Mouse (Mus musculus): ENCODE measurements at regions not wholly inside any gene's neighbourhood (a gene's known extent, or its start where the extent isn't known, plus 50 kb on each side); places are given as distances from the start of the nearest gene placed in this dataset.
"Not testable (repeated sequence)": the region's sequence is repeated elsewhere in the genome, so short reads cannot be mapped to it uniquely, and the experiment has no call there.

DNA sequence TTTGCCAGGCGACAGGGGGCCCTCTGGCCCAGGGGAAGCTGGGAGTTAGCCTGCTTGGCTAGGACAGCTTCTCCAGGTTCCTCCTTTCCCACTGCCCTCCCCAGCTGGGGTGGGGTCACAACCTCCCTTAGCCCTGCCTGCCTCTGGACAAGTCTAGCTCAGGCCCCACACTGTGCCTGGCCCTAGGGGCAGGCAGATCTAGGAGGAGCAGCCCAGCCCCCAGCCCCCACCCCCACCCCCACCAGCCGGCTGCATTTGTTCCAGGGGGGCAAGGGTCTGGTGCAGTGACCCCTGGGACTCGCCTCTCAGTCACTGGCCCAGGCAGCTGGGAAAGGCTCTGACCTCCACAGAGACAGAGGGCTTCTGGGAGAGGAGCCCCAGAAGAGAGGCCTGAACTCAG is 381.9 kb downstream of the Sox9 start:
- no peak for ATAC-seq (replicated peaks; ENCODE audit: low read depth, poor library complexity, severe bottlenecking)

GRCm38 (mm10) chr11:113164510-113164909 is 382.5 kb downstream of the Sox9 start:
- no peak for ATAC-seq (replicated peaks; ENCODE audit: low read depth, poor library complexity, severe bottlenecking)

DNA sequence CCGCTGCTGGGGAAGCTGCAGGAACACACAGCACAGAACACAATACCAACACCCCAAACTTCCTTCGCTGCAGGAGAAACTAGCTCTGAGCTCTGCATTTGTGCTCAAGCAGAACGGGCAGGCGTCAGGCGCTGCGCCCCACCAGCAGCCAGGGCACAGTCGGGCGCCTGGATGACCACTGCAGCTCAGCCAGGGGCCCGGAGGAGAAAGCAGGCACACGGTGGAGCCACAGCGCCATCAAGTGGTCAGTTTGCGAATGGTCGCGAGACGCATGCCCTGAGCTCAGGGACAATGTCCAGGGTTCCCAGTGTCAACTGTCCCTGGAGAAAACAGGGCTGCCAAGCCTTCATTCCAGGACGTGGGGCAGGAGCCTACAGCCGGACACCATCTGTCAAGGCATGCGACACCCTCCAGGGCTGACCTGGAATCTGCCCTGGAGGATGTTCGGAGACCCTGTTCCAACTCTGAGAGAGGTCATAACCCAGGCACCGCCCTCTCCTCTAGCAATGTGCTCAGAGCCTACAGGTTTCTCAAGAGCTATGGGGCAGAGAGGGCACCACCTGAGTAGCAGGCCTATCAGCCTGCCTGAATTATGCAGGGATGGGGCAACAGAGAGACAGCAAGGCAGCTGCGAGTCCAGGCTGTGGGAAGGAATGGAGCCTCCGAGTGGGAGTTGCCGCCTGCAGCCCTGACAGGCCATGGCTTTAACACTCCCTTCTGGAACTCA is 383.2 kb downstream of the Sox9 start:
- peak; percentile 80 for ATAC-seq (replicated peaks; ENCODE audit: low read depth, poor library complexity, severe bottlenecking)

DNA sequence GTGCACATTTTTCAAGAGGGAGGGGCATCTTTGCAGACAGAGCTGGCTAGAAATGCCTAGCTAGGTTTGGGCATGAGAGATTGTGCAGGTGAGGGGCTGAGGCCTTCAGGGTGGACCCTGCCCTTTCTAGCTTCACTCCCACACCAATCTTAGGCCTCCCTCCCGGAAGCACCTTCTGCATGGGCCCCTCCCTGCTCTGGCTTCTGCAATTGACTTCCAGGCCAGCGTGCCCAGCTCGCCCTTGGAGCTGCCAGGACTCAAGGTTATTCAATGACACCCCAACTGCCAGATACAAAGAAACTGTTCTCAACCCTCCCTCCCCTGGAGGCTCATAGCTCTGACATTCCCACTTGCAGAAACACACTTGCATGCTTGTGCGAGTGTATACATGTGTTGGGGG is 384.5 kb downstream of the Sox9 start:
- ATAC-seq (replicated peaks; ENCODE audit: low read depth, poor library complexity, severe bottlenecking): no peak

GRCm38 (mm10) chr11:113172497-113173140 is 390.6 kb downstream of the Sox9 start:
- ATAC-seq (replicated peaks; ENCODE audit: low read depth, poor library complexity, severe bottlenecking): peak; percentile 49

DNA sequence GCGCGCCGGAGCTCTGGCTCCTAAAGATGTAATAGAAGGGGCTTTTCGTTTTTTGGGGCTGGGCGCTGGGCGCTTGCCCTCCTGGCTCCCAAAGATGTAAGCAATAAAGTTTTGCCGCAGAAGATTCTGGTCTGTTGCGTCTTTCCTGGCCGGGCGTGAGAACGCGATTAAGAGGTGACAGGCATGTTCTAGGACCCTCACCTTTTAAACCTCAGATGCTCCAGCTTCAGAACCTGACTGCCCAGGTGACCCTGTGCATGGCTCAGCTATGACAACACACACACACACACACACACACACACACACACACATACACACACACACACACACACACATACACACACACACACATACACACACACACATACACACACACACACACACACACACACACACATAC is 391.3 kb downstream of the Sox9 start:
- not testable (repeated sequence) for ATAC-seq (replicated peaks; ENCODE audit: low read depth, poor library complexity, severe bottlenecking)

DNA sequence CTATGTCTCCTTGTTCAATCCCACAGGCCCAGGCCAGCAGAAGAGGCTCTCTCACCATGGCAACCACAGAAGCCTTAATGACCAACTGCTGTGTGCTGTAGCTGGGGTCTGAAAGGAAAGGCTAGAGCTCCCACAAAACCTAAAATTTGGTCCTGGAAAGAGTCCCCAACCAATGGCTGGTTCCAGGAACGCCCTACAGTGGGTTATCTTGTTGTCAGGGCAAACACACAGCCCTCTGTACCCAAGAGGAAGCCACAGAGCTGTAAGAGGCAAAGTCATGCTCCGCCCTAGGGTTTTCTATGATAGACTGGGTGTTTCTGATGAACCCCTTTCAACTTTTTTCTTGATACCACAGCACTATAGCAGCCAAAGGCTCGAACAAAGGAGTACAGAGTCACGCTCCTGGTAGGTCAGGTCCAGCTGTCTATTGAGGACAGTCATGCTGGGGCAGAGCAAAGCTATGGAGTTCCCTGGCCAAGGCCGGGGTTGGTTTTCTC is 392.0 kb downstream of the Sox9 start:
- ATAC-seq (replicated peaks; ENCODE audit: low read depth, poor library complexity, severe bottlenecking): peak; percentile 86

- no peak for ATAC-seq (replicated peaks; ENCODE audit: low read depth, poor library complexity, severe bottlenecking)
Observed at GRCm38 (mm10) chr11:113175323-113175722, 393.3 kb downstream of the Sox9 start.

DNA sequence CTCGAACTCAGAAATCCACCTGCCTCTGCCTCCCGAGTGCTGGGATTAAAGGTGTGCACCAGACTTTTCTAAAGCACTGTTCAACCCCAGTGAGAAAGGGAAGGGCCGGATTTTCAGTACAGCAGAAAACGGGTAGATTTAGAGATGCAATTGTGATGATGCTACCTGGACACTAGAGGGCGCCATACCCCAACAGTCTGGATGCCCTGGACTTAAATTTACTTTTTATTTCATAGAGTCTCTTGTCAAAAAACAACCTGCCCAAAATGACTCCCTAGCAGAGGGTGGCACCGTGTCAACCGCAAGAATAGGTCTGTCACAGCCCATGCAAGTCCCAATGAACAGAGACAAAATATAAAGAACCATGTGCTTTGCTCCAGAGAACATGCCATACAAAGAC is 394.2 kb downstream of the Sox9 start:
- ATAC-seq (replicated peaks; ENCODE audit: low read depth, poor library complexity, severe bottlenecking): no peak

DNA sequence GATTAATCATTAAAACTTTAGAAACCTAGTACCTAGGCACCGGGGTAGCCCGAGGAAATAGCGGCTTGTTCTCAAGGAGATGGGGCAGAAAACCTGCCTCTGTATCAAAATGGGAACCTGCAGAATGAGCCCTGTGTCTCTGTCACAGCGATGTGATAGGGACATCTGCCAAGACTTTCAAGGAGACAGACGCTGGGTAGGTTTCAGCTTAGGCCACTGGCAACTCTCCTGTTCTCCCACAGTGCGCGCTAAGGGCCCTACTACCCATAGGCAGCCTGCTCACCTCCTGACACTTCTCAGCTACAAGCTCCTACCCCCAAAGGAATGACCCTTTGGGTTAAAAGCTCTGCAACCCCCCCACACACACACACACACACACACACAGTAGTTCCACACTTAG is 396.4 kb downstream of the Sox9 start:
- no peak for ATAC-seq (replicated peaks; ENCODE audit: low read depth, poor library complexity, severe bottlenecking)

DNA sequence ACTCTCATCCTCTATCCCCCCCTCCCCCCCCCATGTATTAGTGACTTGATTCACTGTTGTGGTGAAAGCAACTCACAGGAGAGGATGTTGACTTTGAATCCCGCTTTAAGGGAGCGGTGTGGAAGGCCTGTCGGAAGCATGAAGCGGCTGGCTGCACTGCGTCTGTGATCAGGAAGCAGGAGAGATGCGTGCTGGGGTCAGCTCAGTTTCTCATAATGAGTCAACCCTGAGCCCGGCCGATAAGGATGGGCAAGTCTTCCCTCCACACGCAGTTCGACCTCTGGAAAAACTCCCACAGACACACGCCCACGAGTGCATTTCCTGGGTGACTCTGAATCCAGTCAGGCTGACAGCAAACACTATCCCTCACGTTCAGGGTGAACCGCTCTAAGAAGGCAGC is 398.0 kb downstream of the Sox9 start:
- ATAC-seq (replicated peaks; ENCODE audit: low read depth, poor library complexity, severe bottlenecking): no peak

DNA sequence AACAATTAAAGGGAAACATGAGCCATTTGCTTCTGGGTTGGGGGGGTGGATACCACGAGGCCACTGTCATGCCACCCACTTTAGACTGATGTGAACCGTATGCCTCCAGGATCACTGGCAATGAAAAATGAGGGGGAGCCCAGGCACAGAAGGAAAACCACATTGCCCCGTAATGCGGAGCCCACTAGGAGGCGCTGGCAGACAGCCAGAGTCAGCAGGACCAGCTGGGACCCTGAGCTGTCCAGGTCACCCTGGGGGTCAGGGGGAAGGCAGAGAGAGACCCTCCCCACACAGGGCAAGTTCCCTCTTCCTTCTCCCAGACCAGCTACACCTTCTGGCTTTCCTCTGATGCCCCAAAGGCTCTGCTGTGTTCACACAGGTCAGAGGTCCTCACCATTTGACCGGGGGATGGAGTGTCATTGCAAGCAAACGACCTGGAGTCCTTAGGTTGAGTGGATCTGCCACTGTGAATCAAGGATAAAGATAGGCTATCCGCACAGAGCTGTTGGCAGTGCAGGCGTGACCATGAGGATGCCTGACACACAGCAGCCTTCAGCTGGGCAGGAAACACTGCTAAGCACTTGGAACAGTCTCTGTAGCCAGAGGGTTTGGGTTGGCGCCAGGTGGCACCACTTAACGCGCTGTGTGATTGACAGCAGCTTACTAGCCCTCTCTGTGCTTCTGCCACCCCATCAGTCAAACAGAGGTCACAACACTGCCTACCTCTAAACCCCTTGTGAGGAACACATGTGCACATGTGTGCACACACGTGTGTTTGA is 400.2 kb downstream of the Sox9 start:
- ATAC-seq (replicated peaks; ENCODE audit: low read depth, poor library complexity, severe bottlenecking): no peak

DNA sequence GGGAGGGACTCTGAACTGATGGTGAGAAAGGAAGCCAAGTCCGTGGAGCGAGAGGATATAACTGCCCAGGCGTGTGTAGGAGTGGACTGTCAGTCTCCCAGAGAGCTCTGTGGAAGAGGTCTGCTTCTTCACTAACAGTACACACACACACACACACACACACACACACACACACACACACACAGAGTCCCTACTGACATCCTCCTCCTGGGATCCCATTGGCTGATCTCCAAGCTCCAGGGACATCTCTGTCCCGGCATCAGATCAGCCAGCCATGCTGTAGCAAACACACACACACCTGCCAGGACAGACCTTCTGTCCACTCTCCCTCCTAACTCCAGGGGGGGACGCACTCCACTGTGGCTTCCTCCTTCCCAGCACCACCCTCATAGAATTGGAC is 401.5 kb downstream of the Sox9 start:
- ATAC-seq (replicated peaks; ENCODE audit: low read depth, poor library complexity, severe bottlenecking): no peak

DNA sequence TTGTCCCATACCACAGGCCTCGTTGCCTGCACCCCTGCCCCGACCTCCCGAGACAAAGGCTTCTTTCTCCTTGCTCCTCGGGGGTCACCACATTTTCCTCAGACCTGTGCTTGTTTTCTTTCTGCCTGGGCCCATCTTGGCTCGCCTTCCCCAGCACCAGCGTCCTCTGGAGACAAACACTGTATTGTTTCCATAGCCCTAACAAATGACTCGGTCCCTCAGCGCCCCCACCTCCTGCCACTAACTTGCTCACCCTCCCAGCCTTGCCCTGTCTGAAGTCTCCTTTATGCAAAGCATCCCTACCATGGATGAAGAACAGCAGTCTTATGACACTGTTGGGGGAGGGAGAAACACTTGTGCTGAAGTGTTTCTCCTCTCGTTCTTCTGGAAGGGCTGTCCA is 402.1 kb downstream of the Sox9 start:
- no peak for ATAC-seq (replicated peaks; ENCODE audit: low read depth, poor library complexity, severe bottlenecking)

GRCm38 (mm10) chr11:113187407-113187806 is 405.4 kb downstream of the Sox9 start:
- ATAC-seq (replicated peaks; ENCODE audit: low read depth, poor library complexity, severe bottlenecking): no peak

DNA sequence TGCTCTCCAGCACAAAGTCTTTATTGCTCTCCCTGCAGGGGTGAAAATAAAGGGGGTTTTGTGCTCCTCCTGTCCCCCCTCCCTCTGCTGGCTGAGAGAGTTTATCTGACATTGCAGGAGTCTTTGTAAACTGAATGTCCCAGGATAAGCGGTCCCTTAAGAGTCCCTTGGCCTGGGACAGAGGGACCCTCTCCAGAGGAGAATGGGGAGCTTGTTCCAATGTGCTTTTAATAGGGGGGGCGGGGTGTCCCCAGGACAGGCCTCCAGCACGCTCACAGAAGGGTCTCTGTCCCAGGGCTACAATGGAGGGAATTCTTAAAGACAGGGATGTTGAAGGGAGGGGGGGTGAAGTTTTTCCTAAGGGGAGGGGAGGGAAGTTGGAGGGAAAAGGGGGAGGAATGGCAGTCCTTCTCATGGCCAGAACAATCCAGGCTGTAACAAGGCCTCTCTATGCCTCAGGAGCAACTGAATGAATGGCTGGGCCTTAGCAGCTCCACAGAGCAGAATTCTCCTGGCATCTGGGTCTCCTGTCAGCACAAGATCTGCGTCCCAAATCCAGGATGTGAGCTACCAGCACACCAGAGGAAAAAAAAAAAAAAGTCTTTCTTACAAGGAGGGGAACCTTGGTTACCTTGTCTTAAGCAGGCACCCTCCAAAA is 406.4 kb downstream of the Sox9 start:
- ATAC-seq (replicated peaks; ENCODE audit: low read depth, poor library complexity, severe bottlenecking): no peak

DNA sequence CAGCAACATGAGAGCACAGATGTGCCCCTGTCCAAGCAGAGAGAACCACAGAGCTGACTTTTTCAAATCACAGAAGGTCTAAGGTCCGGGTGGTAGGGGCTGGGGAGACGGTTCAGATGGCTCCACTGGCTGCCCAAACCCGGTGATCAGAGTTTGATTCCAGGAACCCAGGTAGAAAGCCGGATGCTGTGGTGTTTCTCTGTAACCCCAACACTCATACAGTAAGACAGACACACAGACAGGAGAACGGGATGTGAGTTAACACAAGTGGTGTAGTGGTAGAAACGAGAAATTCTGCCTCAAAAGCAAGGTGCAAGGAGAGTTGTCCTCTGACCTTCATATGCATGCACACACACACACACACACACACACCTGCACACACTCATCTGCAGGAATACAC is 408.0 kb downstream of the Sox9 start:
- no peak for ATAC-seq (replicated peaks; ENCODE audit: low read depth, poor library complexity, severe bottlenecking)

DNA sequence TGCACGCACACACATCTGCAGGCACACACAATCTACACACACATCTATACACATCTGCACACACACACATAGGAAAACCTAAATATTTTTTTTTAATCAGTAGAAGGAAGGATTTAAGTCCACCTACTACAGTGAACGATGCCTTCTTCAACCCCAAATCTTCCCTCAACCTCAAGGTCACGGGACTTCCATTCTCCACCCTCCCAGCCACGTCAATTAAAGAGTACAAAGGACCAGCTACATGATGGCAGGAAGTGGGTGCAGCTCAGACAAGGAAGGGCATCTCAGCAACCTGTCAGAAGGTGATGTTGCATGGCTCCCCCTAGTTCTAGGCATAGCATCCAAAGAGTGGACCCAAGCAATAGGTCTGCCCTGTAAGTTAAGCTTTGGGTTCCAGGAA is 408.5 kb downstream of the Sox9 start:
- no peak for ATAC-seq (replicated peaks; ENCODE audit: low read depth, poor library complexity, severe bottlenecking)

DNA sequence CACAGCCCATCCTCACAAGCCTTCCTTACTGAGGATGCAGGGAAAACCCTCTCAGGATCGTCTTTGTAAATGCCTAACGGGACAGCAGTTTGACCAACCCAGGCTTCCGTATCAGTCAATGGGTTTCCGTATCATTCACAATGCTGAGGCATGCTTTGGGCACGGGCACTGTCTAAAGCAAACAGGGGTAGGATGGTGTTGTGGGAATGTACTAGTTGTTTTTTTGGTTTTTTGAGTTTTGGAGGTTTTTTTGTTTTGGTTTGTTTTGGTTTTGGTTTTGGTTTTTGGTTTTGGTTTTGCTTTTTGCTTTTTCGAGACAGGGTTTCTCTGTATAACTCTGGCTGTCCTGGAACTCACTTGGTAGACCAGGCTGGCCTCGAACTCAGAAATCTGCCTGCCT is 409.0 kb downstream of the Sox9 start:
- no peak for ATAC-seq (replicated peaks; ENCODE audit: low read depth, poor library complexity, severe bottlenecking)

GRCm38 (mm10) chr11:113192086-113192856 is 410.2 kb downstream of the Sox9 start:
- no peak for ATAC-seq (replicated peaks; ENCODE audit: low read depth, poor library complexity, severe bottlenecking)

Measured in common myeloid progenitor, adult 5-6 weeks (primary cell).